Mouse (Mus musculus) monocyte, adult 5-6 weeks (primary cell): ENCODE results near the gene Krt6a. TPM values are rescaled to one million over a fixed set of nuclear protein-coding genes. Genes with fewer than 3 reads are reported as not detected.
"Not testable (repeated sequence)": the region's sequence is repeated elsewhere in the genome, so short reads cannot be mapped to it uniquely, and the experiment has no call there.

Source experiments
- ATAC-seq: fragments of 153-309, 156-312 bp; replicated peaks from 2 replicates; pipeline ENCODE4 v1.8.0; 2017; ENCODE audit warnings: mild to moderate bottlenecking; ENCODE audit not compliant: low TSS enrichment, insufficient number of reproducible peaks, severe bottlenecking, poor library complexity, low FRiP score
- total RNA-seq: library from RNA; stranded (forward); fragments of 200-1000, 200-491, 200-594 nt; gene quantifications from 3 replicates; pipeline ENCODE4 v1.2.3, GENCODE M21; 2017

Gene Krt6a
- not detected in 3 replicates for total RNA-seq

DNA sequence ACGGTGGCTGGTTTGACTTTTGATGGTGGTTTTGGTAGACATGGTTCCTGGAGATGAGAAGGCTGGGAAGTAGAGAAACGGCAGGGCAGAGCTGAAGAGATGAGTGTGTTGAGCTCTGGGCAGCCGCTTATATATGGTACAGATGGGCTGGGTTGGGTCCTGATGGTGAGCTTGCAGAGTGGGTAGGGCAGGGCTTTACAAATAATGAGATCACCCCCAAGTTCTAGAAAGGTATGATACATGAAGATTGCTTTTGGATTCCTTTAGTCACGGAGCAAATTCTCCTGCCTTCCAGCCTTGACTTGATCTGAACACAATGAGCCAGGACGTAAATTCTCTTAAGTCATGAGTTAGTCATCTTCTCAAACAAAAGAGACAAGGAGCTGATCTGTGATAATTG lies at the start of gene Krt6a:
TSS of gene Krt6a (minus strand) at position 101 of the 400 bp plus-strand sequence.
- ATAC-seq = no peak

GRCm38 (mm10) chr15:101742711-101743110 lies 48.6 kb upstream of the Krt6a start, which contains the start of gene Krt71:
Gene Krt71 (minus strand): TSS chr15:101743109.
- ATAC-seq = no peak

DNA sequence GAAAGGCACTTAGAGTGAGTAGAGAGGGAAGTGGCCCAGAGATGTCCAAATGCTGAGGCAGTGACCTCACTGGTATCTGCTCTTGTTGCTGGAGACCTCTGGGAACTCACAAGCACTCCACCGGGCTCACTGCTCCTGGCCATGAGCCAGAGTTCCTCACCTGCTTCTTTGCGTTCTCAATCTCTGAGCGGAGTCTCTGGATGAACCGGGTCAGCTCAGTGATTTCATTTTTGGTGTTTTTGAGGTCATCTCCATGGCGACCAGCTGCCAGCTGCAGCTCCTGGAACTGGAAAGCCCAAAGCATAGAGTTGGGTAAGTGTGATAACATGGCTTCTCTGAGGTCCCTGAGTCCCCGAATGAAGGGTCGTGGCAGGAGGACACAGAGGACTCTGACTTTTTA lies 43.7 kb upstream of the Krt6a start:
- ATAC-seq = no peak

GRCm38 (mm10) chr15:101730653-101731052 lies 36.5 kb upstream of the Krt6a start:
- ATAC-seq = no peak

DNA sequence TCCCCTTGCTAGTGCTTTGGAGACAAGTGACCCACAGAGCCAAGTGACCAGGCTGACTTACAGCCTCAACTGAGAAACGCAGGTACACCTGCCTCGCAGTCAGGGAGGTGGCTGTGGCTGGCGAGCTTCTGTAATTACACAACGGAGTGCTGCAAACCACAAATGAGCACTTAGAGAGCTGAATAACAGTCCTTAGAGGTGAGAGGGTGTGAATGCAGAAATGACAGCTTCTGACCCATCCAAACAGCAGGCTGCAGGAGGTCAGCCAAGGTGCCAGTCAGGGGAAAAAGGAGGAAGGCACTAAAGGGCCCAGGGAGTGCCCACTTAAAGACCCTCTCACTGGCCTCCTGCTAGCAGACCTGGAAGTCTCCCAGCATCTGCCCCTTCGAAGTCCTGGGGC lies 30.6 kb upstream of the Krt6a start:
- no peak for ATAC-seq

- ATAC-seq = no peak
These were observed 21.7 kb upstream of the Krt6a start for GRCm38 (mm10) chr15:101715831-101716230.

GRCm38 (mm10) chr15:101714356-101714755 lies 20.2 kb upstream of the Krt6a start:
- no peak for ATAC-seq

DNA sequence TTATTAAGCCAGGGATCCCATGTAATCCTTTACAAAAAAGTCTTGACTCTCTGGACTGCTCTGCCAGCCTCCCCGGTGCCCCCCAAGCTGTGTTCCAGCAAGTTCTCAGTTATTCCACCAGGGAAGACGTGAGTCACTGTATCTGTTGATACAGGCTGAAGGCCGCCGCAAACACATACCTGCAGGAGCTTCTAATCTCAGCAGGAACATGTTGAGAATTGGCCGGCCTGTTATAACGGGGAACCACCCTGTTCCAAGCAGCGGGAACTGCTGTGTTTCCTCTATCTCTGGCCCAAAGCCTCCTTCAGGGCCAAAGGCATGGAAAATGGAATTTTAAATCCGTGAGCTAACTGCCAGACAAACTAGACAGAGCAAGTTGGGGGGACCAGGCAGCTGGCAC lies 19.6 kb upstream of the Krt6a start:
- no peak for ATAC-seq

DNA sequence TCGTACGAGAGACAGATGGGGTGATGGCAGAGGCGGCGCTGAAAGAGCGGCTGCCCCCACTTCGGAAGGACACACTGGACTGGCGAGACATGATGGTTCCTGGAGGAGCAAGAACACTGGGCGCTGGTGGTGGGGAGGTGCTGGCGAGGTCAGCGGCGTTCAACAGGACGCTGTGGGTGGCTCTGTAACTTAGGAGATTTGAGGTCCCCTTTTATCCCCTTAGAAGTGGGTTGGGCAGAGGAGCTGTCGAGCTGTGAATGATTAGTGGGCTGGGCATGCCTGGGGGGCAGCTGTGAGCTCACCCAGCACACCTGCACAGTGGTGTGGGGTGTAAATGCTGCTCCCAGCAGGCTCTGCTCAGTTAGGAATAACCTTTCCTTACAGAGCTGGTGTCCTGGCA lies 18.6 kb upstream of the Krt6a start, which contains the start of gene Krt5:
TSS of gene Krt5 (minus strand) at position 179 of the 400 bp plus-strand sequence.
- no peak for ATAC-seq

DNA sequence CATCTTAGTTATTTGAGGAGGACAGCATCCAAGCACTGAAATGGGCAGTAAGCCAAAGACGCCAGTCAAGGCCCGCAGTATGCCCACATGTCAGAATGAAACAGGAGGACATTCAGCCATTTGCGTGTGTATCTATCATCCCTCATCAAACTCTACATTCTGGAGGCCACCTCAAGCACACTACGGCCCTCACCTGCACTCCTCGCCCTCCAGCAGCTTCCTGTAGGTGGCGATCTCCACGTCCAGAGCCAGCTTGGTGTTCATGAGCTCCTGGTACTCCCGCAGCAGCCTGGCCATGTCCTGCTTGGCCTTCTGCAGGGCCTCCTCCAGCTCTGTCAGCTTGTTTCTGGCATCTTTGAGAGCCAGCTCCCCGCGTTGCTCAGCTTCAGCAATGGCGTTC lies 14.6 kb upstream of the Krt6a start:
- no peak for ATAC-seq

DNA sequence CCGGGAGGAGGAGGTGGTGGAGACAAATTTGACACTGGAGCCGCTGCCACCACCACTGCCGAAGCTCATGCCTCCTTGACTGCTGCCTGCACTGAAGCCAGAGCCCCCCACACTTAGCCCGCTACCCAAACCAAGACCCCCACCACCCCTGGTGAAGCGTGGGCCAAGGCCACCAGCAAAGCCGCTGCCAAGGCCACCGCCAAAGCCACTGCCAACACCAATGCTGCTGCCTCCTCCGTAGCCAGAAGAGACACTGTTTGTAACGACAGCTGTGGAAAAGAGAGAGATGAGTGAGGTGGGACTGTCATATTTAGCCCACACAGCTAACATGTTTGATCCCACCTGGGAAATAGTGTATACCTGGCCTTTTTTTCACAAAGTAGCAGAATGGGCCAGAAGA lies 13.3 kb upstream of the Krt6a start:
- no peak for ATAC-seq

DNA sequence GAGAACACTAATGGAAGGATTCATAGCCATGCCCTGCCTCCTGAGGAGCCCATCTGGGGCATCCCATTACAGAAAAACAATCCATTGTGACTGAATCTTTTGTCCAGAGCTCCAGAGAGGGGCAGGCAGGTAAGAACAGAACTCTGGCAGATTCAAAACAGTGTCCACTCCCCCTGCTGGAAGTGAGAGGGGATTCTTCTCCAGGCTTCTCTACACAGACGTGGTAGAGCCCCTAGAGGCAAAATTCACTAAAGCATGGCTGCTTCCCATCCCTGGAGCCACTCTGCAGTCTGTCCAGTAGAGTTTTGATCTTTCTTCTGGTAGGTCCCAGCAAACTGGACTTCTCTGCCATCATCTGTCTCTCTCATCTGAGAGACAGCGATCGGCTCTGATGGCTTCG lies 10.0 kb upstream of the Krt6a start:
- no peak for ATAC-seq

DNA sequence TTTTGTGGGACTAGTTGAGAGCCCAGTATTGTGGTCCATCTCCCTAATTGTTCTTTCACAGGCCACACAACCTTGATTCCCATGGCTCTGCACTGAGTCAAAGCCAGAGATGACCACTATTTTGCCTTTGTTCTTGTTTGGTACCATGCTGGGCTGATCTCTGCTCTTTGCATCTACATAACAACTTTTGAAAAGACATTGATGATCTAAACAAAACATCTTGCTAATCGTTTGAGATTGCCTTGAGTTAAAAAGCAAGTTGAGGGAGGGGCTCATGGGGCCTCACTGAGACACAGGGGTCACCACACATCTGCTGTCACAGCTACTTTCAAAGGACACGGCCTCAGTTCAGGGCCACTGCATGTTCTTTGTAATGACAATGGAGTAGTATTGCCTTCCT lies 8.3 kb upstream of the Krt6a start:
- ATAC-seq = no peak

DNA sequence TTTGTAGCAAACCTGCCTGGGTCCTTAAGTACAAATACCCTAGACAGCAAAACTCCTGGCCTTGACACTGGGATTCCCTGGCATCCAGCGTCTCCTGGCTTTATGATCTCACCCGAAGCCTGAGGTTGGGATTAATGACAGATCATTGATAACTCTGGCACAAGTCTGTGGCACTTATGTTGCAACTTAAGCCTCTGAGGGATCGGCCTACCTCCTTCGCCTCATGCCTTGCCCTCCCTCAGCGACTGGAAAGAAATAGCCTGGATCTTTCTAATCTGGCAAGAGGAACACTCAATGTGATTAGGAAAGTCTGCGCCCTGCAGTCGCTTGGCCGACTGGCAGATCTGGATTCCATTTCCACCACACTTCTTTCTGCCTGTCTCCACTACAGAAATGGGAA lies 5.8 kb upstream of the Krt6a start:
- no peak for ATAC-seq

GRCm38 (mm10) chr15:101699192-101699591 lies 5.1 kb upstream of the Krt6a start:
- no peak for ATAC-seq

DNA sequence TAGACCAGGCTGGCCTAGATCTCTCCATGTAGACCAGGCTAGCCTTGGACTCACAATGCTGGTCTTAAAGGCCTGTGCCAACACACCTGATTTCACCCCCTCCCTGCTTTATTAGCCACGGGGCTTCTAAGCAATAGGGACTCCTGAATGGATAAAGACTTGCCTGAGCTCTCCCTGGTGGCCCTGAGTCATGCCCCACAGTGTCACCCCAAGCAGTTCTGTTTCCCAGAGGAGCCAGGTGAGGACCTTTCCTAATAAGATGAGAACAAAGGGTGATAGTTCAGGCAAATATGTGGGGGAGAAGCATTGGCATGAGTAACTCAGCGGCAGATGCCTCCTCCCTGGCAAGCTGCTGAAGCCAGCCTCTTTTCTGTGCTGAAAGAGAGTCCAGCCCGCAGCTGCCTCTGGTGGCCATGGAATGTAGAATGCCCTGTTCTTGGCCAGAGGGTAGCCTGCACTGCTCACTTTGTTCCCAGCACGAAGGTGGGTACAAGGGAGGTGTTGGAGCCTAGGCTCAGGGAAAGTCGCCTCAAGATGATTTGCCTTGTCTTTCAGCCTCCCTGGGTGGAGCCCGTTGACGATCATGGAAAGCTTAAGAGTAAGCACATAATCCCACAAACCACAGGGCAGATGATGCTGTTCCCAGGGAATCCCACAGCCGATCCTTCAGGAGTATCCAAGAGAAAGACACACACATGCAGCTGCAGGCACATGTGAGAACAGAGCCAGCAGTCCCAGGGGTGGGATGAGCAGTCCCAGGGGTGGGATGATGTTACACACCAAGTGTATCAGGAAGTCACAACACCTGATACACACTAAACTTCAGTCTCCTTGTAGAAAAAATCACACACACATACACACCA lies 3.5 kb upstream of the Krt6a start:
- ATAC-seq = no peak

- not testable (repeated sequence) for ATAC-seq
These were observed 3.6 kb downstream of the Krt6a start for GRCm38 (mm10) chr15:101690460-101690859.

- ATAC-seq = no peak
These were observed 5.9 kb downstream of the Krt6a start for GRCm38 (mm10) chr15:101688161-101688560.

DNA sequence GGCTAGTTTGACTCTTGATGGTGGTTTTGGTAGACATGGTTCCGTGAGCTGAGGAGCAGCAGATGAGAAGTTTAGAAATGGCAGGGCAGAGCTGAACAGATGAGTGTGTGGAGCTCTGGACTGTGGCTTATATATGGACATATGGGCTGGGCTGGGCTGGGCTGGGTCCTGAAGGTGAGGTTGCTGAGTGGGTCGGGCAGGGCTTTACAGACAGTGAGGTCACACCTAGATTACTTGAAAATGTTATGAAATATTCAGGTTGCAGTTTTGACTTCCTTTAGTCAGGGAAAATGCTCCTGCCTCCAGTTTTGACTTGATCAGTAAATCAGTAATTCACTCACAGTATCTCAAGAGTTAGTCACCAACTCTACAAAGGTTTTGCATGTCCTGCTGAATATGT lies 13.9 kb downstream of the Krt6a start, which contains the start of gene Krt6b:
TSS of gene Krt6b (minus strand) at position 101 of the 400 bp plus-strand sequence.
- no peak for ATAC-seq

DNA sequence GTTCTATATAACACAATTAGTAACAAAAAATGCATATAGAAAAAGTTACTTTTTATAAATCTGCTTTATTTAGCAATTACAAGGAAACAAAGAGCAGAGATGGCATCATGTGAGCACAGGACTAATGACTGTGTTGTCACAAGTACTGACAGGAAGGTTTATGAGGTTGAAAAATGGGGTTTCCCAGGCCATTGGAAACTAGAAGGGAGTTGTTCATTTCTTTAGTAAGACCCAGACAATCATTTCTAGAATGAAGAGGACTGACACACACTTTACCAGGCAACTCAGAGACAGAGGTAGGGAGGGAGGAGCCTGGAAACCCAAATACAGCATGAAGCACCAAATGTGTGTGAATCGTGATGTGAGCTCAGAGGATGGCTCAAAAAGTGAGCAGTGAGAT lies 18.1 kb downstream of the Krt6a start:
- no peak for ATAC-seq
